Mouse (Mus musculus) neural tube, embryonic 10.5 days (tissue): Measurements from ENCODE around the gene Cdh7.
"Not testable (repeated sequence)": the region's sequence is repeated elsewhere in the genome, so short reads cannot be mapped to it uniquely, and the experiment has no call there.

Experiments used
- DNase-seq: peaks from one replicate; pipeline ENCODE4 v3.0.0-alpha.2; 2017; ENCODE audit warnings: low spot score; ENCODE audit errors: extremely low spot score

The Cdh7 gene

GRCm38 (mm10) chr1:109982064-109982808 is at the start of gene Cdh7:
Gene Cdh7, plus strand, starts transcription at chr1:109982431.
- peak; percentile 64 for DNase-seq

GRCm38 (mm10) chr1:109932674-109933073 is 49.6 kb upstream of the Cdh7 start:
- DNase-seq = no peak

GRCm38 (mm10) chr1:109948571-109948970 is 33.7 kb upstream of the Cdh7 start:
- no peak for DNase-seq

GRCm38 (mm10) chr1:109971721-109972425 is 10.4 kb upstream of the Cdh7 start:
- DNase-seq = no peak

GRCm38 (mm10) chr1:109972426-109973015 is 9.7 kb upstream of the Cdh7 start:
- DNase-seq = no peak

- DNase-seq = peak; percentile 45
These were observed 742 bp downstream of the Cdh7 start for GRCm38 (mm10) chr1:109982809-109983536.

GRCm38 (mm10) chr1:109983537-109983912 is 1.3 kb downstream of the Cdh7 start:
- DNase-seq = no peak

- DNase-seq = no peak
These were observed 2.5 kb downstream of the Cdh7 start for GRCm38 (mm10) chr1:109984776-109985175.

- peak; percentile 39 for DNase-seq
These were observed 3.2 kb downstream of the Cdh7 start for GRCm38 (mm10) chr1:109985468-109985867.

- DNase-seq = no peak
These were observed 7.3 kb downstream of the Cdh7 start for GRCm38 (mm10) chr1:109989541-109989940.

- DNase-seq = no peak
These were observed 11.7 kb downstream of the Cdh7 start for GRCm38 (mm10) chr1:109993906-109994305.

GRCm38 (mm10) chr1:110004451-110004850 is 22.2 kb downstream of the Cdh7 start:
- no peak for DNase-seq

GRCm38 (mm10) chr1:110005038-110005437 is 22.8 kb downstream of the Cdh7 start:
- no peak for DNase-seq

- no peak for DNase-seq
These were observed 29.9 kb downstream of the Cdh7 start for GRCm38 (mm10) chr1:110012153-110012552.

- DNase-seq = no peak
These were observed 74.1 kb downstream of the Cdh7 start for GRCm38 (mm10) chr1:110056317-110056716.

GRCm38 (mm10) chr1:110067405-110067804 is 85.2 kb downstream of the Cdh7 start:
- no peak for DNase-seq

- DNase-seq = no peak
These were observed 96.2 kb downstream of the Cdh7 start for GRCm38 (mm10) chr1:110078471-110078870.

GRCm38 (mm10) chr1:110118071-110118470 is 135.8 kb downstream of the Cdh7 start:
- no peak for DNase-seq

- no peak for DNase-seq
These were observed 136.6 kb downstream of the Cdh7 start for GRCm38 (mm10) chr1:110118862-110119261.

GRCm38 (mm10) chr1:110171459-110171858 is 189.2 kb downstream of the Cdh7 start:
- not testable (repeated sequence) for DNase-seq
